Mouse (Mus musculus): Measurements from ENCODE around the gene Grk2. TPM values are rescaled to one million over a fixed set of nuclear protein-coding genes. Genes with fewer than 3 reads are reported as not detected.

Grk2 gene
- polyA plus RNA-seq (2015; fragmentation: Nextera tagmentation; extraction: Ambion mirVana) = 13.9 and 14.0 TPM in 2 replicates

DNA sequence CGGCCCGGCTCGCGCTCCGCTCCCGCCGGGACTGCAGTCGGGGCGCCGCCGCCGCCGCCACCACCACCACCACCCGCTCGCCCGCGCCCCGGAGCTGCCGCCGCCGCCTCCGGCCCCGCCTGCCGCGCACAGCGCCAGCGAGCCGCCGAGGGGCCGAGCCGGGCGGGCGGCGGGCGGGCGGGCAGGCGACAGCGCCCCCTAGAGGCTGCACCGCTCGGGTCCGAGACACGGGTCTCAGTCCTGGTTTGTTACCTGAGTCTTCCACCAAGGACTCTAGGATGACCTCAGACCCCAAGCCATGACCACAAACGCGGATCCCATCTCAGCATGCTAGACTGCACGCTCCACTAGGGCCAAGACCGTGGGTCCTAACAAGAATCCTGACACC is at the start of gene Grk2:
TSS of gene Grk2 (minus strand) at position 33 of the 388 bp plus-strand sequence.
- Histone ChIP-seq H3K4me1 (ENCODE audit: insufficient read depth, low read depth, low read length) (peaks cover 37% of the 10 kb centered on the region), H3K9me3 (ENCODE audit: low read length) (no peaks in the 10 kb centered on the region), H3K4me2 (replicated peaks; ENCODE audit: low read depth, low read length) (peak within 1 kb of the TSS; percentile 81), H3K36me3 (ENCODE audit: insufficient read depth, low read length) (no peaks in the 10 kb centered on the region), H3K27me3 (replicated peaks; ENCODE audit: insufficient read depth, low read length) (no peaks in the 10 kb centered on the region), H3K9ac (replicated peaks; ENCODE audit: low read depth) (peak within 1 kb of the TSS; percentile 90), H3K4me3 (ENCODE audit: low read depth, low read length) (peak within 1 kb of the TSS; percentile 80), H3K27ac (ENCODE audit: low read length) (peak within 1 kb of the TSS; percentile 89)
- 0% methylated on average over 9 of the region's 46 CpGs for WGBS
- TF ChIP-seq CTCF (IDR thresholded peaks at IDR 0.05) (peak; percentile 76), EP300 (IDR thresholded peaks at IDR 0.05) (no peak)
- ATAC-seq (peak; percentile 85), DNase-seq (ENCODE audit: low spot score) (peak; percentile 85)

- 89% methylated on average over 2 of the region's 2 CpGs for WGBS
These were observed 43.4 kb upstream of the Grk2 start for GRCm38 (mm10) chr19:4349455-4349854.

GRCm38 (mm10) chr19:4346479-4346878 is 40.5 kb upstream of the Grk2 start:
- Histone ChIP-seq H3K4me3 (ENCODE audit: low read depth, low read length) (no peak overlapping the region), H3K27ac (ENCODE audit: low read length) (no peak overlapping the region), H3K27me3 (replicated peaks; ENCODE audit: insufficient read depth, low read length) (no peaks in the 10 kb centered on the region), H3K4me2 (replicated peaks; ENCODE audit: low read depth, low read length) (no peak overlapping the region), H3K9ac (replicated peaks; ENCODE audit: low read depth) (no peak overlapping the region), H3K4me1 (ENCODE audit: insufficient read depth, low read depth, low read length) (no peaks in the 10 kb centered on the region), H3K9me3 (ENCODE audit: low read length) (no peaks in the 10 kb centered on the region), H3K36me3 (ENCODE audit: insufficient read depth, low read length) (peaks cover 38% of the 10 kb centered on the region)
- WGBS = 84% methylated on average over 1 of the region's 1 CpGs
- DNase-seq (ENCODE audit: low spot score) (no peak), ATAC-seq (no peak)
- no peak for TF ChIP-seq EP300 (IDR thresholded peaks at IDR 0.05)
- no peak for TF ChIP-seq CTCF (IDR thresholded peaks at IDR 0.05)

More at GRCm38 (mm10) chr19:4349455-4349854, 43.4 kb upstream of the Grk2 start:
- no peak overlapping the region for H3K27ac ChIP-seq (ENCODE audit: low read length)
- DNase-seq (ENCODE audit: low spot score) (no peak), ATAC-seq (no peak)
- H3K9me3 ChIP-seq (ENCODE audit: low read length) = no peaks in the 10 kb centered on the region
- no peaks in the 10 kb centered on the region for H3K4me1 ChIP-seq (ENCODE audit: insufficient read depth, low read depth, low read length)
- TF ChIP-seq EP300 (IDR thresholded peaks at IDR 0.05) (no peak), CTCF (IDR thresholded peaks at IDR 0.05) (no peak)
- H3K4me3 ChIP-seq (ENCODE audit: low read depth, low read length) = no peak overlapping the region
- H3K4me2 ChIP-seq (replicated peaks; ENCODE audit: low read depth, low read length) = no peak overlapping the region
- peaks cover 29% of the 10 kb centered on the region for H3K36me3 ChIP-seq (ENCODE audit: insufficient read depth, low read length)
- no peak overlapping the region for H3K9ac ChIP-seq (replicated peaks; ENCODE audit: low read depth)
- H3K27me3 ChIP-seq (replicated peaks; ENCODE audit: insufficient read depth, low read length) = no peaks in the 10 kb centered on the region

GRCm38 (mm10) chr19:4338162-4338561 is 32.1 kb upstream of the Grk2 start:
- 25% methylated on average over 2 of the region's 2 CpGs for WGBS
- DNase-seq (ENCODE audit: low spot score) = peak; percentile 85
- no peak for ATAC-seq
- Histone ChIP-seq H3K27me3 (replicated peaks; ENCODE audit: insufficient read depth, low read length) (no peaks in the 10 kb centered on the region), H3K9ac (replicated peaks; ENCODE audit: low read depth) (no peak overlapping the region), H3K4me2 (replicated peaks; ENCODE audit: low read depth, low read length) (no peak overlapping the region), H3K4me1 (ENCODE audit: insufficient read depth, low read depth, low read length) (0 out of 2 replicates have a peak, but pooled peaks cover 5% of the 10 kb centered on the region), H3K36me3 (ENCODE audit: insufficient read depth, low read length) (peaks cover 21% of the 10 kb centered on the region; the same call in 1 of the 2 replicates), H3K27ac (ENCODE audit: low read length) (no peak overlapping the region), H3K9me3 (ENCODE audit: low read length) (no peaks in the 10 kb centered on the region), H3K4me3 (ENCODE audit: low read depth, low read length) (no peak overlapping the region)
- TF ChIP-seq EP300 (IDR thresholded peaks at IDR 0.05) (no peak), CTCF (IDR thresholded peaks at IDR 0.05) (peak; percentile 85)

DNA sequence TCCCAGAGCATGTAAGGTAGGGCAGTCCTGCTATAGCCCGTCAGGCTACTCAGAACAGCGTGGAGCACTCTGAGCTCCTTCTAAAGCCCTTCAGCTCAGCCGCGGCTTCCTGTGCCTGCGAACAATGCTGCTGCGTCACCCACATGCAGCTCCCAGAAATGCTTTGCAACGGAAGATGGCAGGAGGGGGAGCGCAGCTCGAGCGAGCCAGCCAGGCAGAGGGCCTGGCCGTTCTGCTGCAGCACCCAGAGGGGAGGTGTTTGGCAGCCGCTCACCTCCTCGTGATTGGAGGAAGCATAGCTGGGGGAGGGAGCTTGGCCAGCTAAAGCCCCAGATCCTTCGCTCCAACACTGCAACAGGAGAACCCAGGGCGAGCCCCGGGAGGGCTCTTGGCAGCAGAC is 27.8 kb upstream of the Grk2 start:
- Histone ChIP-seq H3K4me3 (ENCODE audit: low read depth, low read length) (peak overlapping the region; percentile 32), H3K4me2 (replicated peaks; ENCODE audit: low read depth, low read length) (peak overlapping the region; percentile 56), H3K9ac (replicated peaks; ENCODE audit: low read depth) (peak overlapping the region; percentile 35), H3K36me3 (ENCODE audit: insufficient read depth, low read length) (peaks cover 13% of the 10 kb centered on the region; the same call in 1 of the 2 replicates), H3K4me1 (ENCODE audit: insufficient read depth, low read depth, low read length) (peaks cover 12% of the 10 kb centered on the region; the same call in 1 of the 2 replicates), H3K9me3 (ENCODE audit: low read length) (no peaks in the 10 kb centered on the region), H3K27me3 (replicated peaks; ENCODE audit: insufficient read depth, low read length) (no peaks in the 10 kb centered on the region), H3K27ac (ENCODE audit: low read length) (peak overlapping the region; percentile 88)
- 0% methylated on average over 15 of the region's 16 CpGs for WGBS
- peak; percentile 99 for ATAC-seq
- no peak for TF ChIP-seq EP300 (IDR thresholded peaks at IDR 0.05)
- peak; percentile 38 for TF ChIP-seq CTCF (IDR thresholded peaks at IDR 0.05)
- DNase-seq (ENCODE audit: low spot score) = peak; percentile 99

DNA sequence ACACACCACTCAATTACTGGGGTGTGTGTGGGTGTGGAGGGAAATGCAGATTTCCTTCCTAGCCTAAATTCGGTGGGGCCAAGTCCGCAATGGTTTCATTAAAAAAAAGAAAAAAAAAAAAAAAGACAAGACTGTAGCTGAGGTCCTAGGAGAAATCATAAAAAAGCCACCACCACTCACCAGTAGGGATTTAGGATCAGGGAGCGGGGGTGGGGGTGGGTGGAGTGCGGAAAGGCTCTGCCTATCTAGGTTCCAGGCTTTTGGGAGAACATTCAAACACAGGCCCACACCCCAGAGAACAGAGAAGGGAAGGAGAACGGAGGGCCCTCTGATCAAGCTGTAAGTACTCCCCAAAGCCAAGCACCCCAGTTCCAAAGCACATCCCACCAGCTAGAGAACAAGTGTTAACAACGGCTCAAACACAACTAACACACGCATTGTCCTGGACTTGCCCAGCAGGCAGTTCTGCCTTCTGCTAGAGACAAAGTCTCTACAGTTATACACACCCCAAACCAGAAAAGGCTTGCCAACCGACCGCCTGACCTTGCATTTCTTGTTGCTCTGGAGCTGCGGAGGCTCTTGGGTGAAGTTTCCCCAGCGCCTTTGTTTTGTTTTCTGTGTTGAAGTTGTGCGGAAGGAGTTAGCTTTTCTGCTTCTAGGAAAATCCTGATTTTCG is 27.2 kb upstream of the Grk2 start:
- H3K9ac ChIP-seq (replicated peaks; ENCODE audit: low read depth) = peak overlapping the region; percentile 35
- peak overlapping the region; percentile 32 for H3K4me3 ChIP-seq (ENCODE audit: low read depth, low read length)
- H3K9me3 ChIP-seq (ENCODE audit: low read length) = no peaks in the 10 kb centered on the region
- DNase-seq (ENCODE audit: low spot score) (peak; percentile 54), ATAC-seq (peak; percentile 16)
- peaks cover 12% of the 10 kb centered on the region; the same call in 1 of the 2 replicates for H3K4me1 ChIP-seq (ENCODE audit: insufficient read depth, low read depth, low read length)
- no peaks in the 10 kb centered on the region for H3K27me3 ChIP-seq (replicated peaks; ENCODE audit: insufficient read depth, low read length)
- peak overlapping the region; percentile 56 for H3K4me2 ChIP-seq (replicated peaks; ENCODE audit: low read depth, low read length)
- H3K36me3 ChIP-seq (ENCODE audit: insufficient read depth, low read length) = peaks cover 15% of the 10 kb centered on the region; the same call in 1 of the 2 replicates
- TF ChIP-seq CTCF (IDR thresholded peaks at IDR 0.05) (no peak), EP300 (IDR thresholded peaks at IDR 0.05) (no peak)
- peak overlapping the region; percentile 88 for H3K27ac ChIP-seq (ENCODE audit: low read length)
- WGBS = 1% methylated on average over 13 of the region's 13 CpGs
